Mouse (Mus musculus): ENCODE results near the gene Rfk.

Gene Rfk

GRCm38 (mm10) chr19:17385022-17385421 lies 8.8 kb upstream of the Rfk start:
- DNase-seq (ENCODE audit: low spot score), result no peak

- no peak for DNase-seq (ENCODE audit: low spot score)
These were observed 8.4 kb upstream of the Rfk start for GRCm38 (mm10) chr19:17385426-17385825.

GRCm38 (mm10) chr19:17386424-17386823 lies 7.4 kb upstream of the Rfk start:
- no peak for DNase-seq (ENCODE audit: low spot score)

- DNase-seq (ENCODE audit: low spot score), result no peak
These were observed 5.4 kb upstream of the Rfk start for GRCm38 (mm10) chr19:17388404-17388803.

GRCm38 (mm10) chr19:17392866-17393265 lies 977 bp upstream of the Rfk start:
- DNase-seq (ENCODE audit: low spot score), result no peak

GRCm38 (mm10) chr19:17396802-17397201 lies 3.0 kb downstream of the Rfk start:
- DNase-seq (ENCODE audit: low spot score), result no peak

GRCm38 (mm10) chr19:17397922-17398321 lies 4.1 kb downstream of the Rfk start:
- DNase-seq (ENCODE audit: low spot score), result no peak

GRCm38 (mm10) chr19:17399965-17400364 lies 6.1 kb downstream of the Rfk start:
- DNase-seq (ENCODE audit: low spot score), result no peak

- no peak for DNase-seq (ENCODE audit: low spot score)
These were observed 6.7 kb downstream of the Rfk start for GRCm38 (mm10) chr19:17400571-17400970.

- DNase-seq (ENCODE audit: low spot score), result no peak
These were observed 9.3 kb downstream of the Rfk start for GRCm38 (mm10) chr19:17403175-17403574.

GRCm38 (mm10) chr19:17406823-17407222 lies 13.0 kb downstream of the Rfk start:
- no peak for DNase-seq (ENCODE audit: low spot score)

- no peak for DNase-seq (ENCODE audit: low spot score)
These were observed 14.7 kb downstream of the Rfk start for GRCm38 (mm10) chr19:17408591-17408990.

GRCm38 (mm10) chr19:17409351-17409750 lies 15.5 kb downstream of the Rfk start:
- no peak for DNase-seq (ENCODE audit: low spot score)

GRCm38 (mm10) chr19:17410465-17411065 lies 16.7 kb downstream of the Rfk start:
- DNase-seq (ENCODE audit: low spot score), result no peak

GRCm38 (mm10) chr19:17412915-17413459 lies 19.1 kb downstream of the Rfk start:
- no peak for DNase-seq (ENCODE audit: low spot score)

GRCm38 (mm10) chr19:17417855-17418254 lies 24.0 kb downstream of the Rfk start:
- DNase-seq (ENCODE audit: low spot score), result no peak

GRCm38 (mm10) chr19:17423306-17423705 lies 29.5 kb downstream of the Rfk start:
- DNase-seq (ENCODE audit: low spot score), result no peak

GRCm38 (mm10) chr19:17427824-17428560 lies 34.1 kb downstream of the Rfk start:
- DNase-seq (ENCODE audit: low spot score), result no peak

- no peak for DNase-seq (ENCODE audit: low spot score)
These were observed 34.7 kb downstream of the Rfk start for GRCm38 (mm10) chr19:17428561-17428914.

GRCm38 (mm10) chr19:17436651-17437050 lies 42.8 kb downstream of the Rfk start:
- DNase-seq (ENCODE audit: low spot score), result no peak

- no peak for DNase-seq (ENCODE audit: low spot score)
These were observed 45.8 kb downstream of the Rfk start for GRCm38 (mm10) chr19:17439476-17440189.

GRCm38 (mm10) chr19:17443581-17443980 lies 49.7 kb downstream of the Rfk start:
- no peak for DNase-seq (ENCODE audit: low spot score)

All from ovary, postnatal 36 days (tissue).